Mouse (Mus musculus): Measurements from ENCODE around the gene Rasa3. TPM values are rescaled to one million over a fixed set of nuclear protein-coding genes. Genes with fewer than 3 reads are reported as not detected.

Gene Rasa3
- polyA plus RNA-seq, 1 experiment from 2014 or later = 23.0 TPM

GRCm38 (mm10) chr8:13626114-13626513, 51.3 kb downstream of the Rasa3 start:
- H3K4me1 ChIP-seq (ENCODE audit: control insufficient read depth, insufficient read depth, low read length) = peaks cover 25% of the 10 kb centered on the region
- H3K9ac ChIP-seq (replicated peaks; ENCODE audit: low read depth, low read length) = no peak overlapping the region
- H3K27me3 ChIP-seq (ENCODE audit: control insufficient read depth, insufficient read depth, low read length) = no peaks in the 10 kb centered on the region
- H3K9me3 ChIP-seq (ENCODE audit: control insufficient read depth, low read depth, low read length) = no peaks in the 10 kb centered on the region
- WGBS = 87% methylated on average over 10 of the region's 10 CpGs
- H3K36me3 ChIP-seq (ENCODE audit: control insufficient read depth, insufficient read depth, low read length) = no peaks in the 10 kb centered on the region
- no peak overlapping the region for H3K27ac ChIP-seq (ENCODE audit: low read length)
- ATAC-seq (ENCODE audit: insufficient number of reproducible peaks, insufficient read depth, low FRiP score, low read depth) = no peak
- no peak overlapping the region for H3K4me3 ChIP-seq (ENCODE audit: low read depth, low read length)
- H3K4me2 ChIP-seq (replicated peaks; ENCODE audit: low read depth, low read length) = no peak overlapping the region

- peaks cover 25% of the 10 kb centered on the region for H3K4me1 ChIP-seq (ENCODE audit: control insufficient read depth, insufficient read depth, low read length)
- H3K4me2 ChIP-seq (replicated peaks; ENCODE audit: low read depth, low read length) = no peak overlapping the region
- H3K27me3 ChIP-seq (ENCODE audit: control insufficient read depth, insufficient read depth, low read length) = no peaks in the 10 kb centered on the region
- WGBS = 69% methylated on average over 5 of the region's 5 CpGs
- no peak overlapping the region for H3K9ac ChIP-seq (replicated peaks; ENCODE audit: low read depth, low read length)
- H3K9me3 ChIP-seq (ENCODE audit: control insufficient read depth, low read depth, low read length) = no peaks in the 10 kb centered on the region
- H3K4me3 ChIP-seq (ENCODE audit: low read depth, low read length) = no peak overlapping the region
- peak overlapping the region; percentile 71 for H3K27ac ChIP-seq (ENCODE audit: low read length)
- no peak for ATAC-seq (ENCODE audit: insufficient number of reproducible peaks, insufficient read depth, low FRiP score, low read depth)
- no peaks in the 10 kb centered on the region for H3K36me3 ChIP-seq (ENCODE audit: control insufficient read depth, insufficient read depth, low read length)
Measured at GRCm38 (mm10) chr8:13625281-13625970, 52.0 kb downstream of the Rasa3 start.

DNA sequence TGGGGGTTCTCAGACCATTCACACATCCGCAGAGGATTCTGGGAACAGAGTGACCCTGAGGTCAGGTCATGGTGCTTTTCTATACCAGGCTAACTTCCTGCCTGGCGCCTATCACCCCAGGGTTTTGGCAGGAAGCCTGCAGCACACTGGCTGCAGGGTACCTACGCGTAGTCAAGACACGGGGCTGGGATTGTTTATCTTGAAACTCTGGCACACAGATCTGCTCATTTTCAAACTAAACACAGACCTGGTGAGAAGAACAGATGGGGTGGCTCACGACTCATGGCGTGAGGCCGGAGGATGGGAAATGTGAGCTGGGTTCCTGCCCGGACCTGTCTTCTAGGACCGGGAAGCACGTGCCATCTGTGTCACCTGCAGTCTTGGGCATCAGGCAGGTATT, 52.5 kb downstream of the Rasa3 start:
- Histone ChIP-seq H3K4me3 (ENCODE audit: low read depth, low read length) (no peak overlapping the region), H3K4me2 (replicated peaks; ENCODE audit: low read depth, low read length) (no peak overlapping the region), H3K4me1 (ENCODE audit: control insufficient read depth, insufficient read depth, low read length) (peaks cover 25% of the 10 kb centered on the region), H3K9ac (replicated peaks; ENCODE audit: low read depth, low read length) (no peak overlapping the region), H3K36me3 (ENCODE audit: control insufficient read depth, insufficient read depth, low read length) (no peaks in the 10 kb centered on the region), H3K27ac (ENCODE audit: low read length) (peak overlapping the region; percentile 71), H3K27me3 (ENCODE audit: control insufficient read depth, insufficient read depth, low read length) (no peaks in the 10 kb centered on the region), H3K9me3 (ENCODE audit: control insufficient read depth, low read depth, low read length) (no peaks in the 10 kb centered on the region)
- 15% methylated on average over 11 of the region's 11 CpGs for WGBS
- ATAC-seq (ENCODE audit: insufficient number of reproducible peaks, insufficient read depth, low FRiP score, low read depth) = peak; percentile 31; the same call in 1 of the 2 replicates

GRCm38 (mm10) chr8:13623911-13624421, 53.4 kb downstream of the Rasa3 start:
- H3K27ac ChIP-seq (ENCODE audit: low read length) = peak overlapping the region; percentile 71
- ATAC-seq (ENCODE audit: insufficient number of reproducible peaks, insufficient read depth, low FRiP score, low read depth) = peak; percentile 20; the same call in 1 of the 2 replicates

GRCm38 (mm10) chr8:13623038-13623750, 54.2 kb downstream of the Rasa3 start:
- no peak overlapping the region for H3K4me3 ChIP-seq (ENCODE audit: low read depth, low read length)
- peak overlapping the region; percentile 71; the same call in 1 of the 2 replicates for H3K27ac ChIP-seq (ENCODE audit: low read length)
- peaks cover 25% of the 10 kb centered on the region for H3K4me1 ChIP-seq (ENCODE audit: control insufficient read depth, insufficient read depth, low read length)
- no peak overlapping the region for H3K9ac ChIP-seq (replicated peaks; ENCODE audit: low read depth, low read length)
- no peaks in the 10 kb centered on the region for H3K36me3 ChIP-seq (ENCODE audit: control insufficient read depth, insufficient read depth, low read length)
- 35% methylated on average over 9 of the region's 9 CpGs for WGBS
- no peaks in the 10 kb centered on the region for H3K9me3 ChIP-seq (ENCODE audit: control insufficient read depth, low read depth, low read length)
- H3K27me3 ChIP-seq (ENCODE audit: control insufficient read depth, insufficient read depth, low read length) = no peaks in the 10 kb centered on the region
- ATAC-seq (ENCODE audit: insufficient number of reproducible peaks, insufficient read depth, low FRiP score, low read depth) = no peak
- no peak overlapping the region for H3K4me2 ChIP-seq (replicated peaks; ENCODE audit: low read depth, low read length)

More at GRCm38 (mm10) chr8:13623911-13624421, 53.4 kb downstream of the Rasa3 start:
- Histone ChIP-seq H3K36me3 (ENCODE audit: control insufficient read depth, insufficient read depth, low read length) (no peaks in the 10 kb centered on the region), H3K9ac (replicated peaks; ENCODE audit: low read depth, low read length) (no peak overlapping the region), H3K27me3 (ENCODE audit: control insufficient read depth, insufficient read depth, low read length) (no peaks in the 10 kb centered on the region), H3K4me2 (replicated peaks; ENCODE audit: low read depth, low read length) (no peak overlapping the region), H3K4me3 (ENCODE audit: low read depth, low read length) (no peak overlapping the region), H3K4me1 (ENCODE audit: control insufficient read depth, insufficient read depth, low read length) (peaks cover 25% of the 10 kb centered on the region), H3K9me3 (ENCODE audit: control insufficient read depth, low read depth, low read length) (no peaks in the 10 kb centered on the region)
- WGBS = 49% methylated on average over 10 of the region's 10 CpGs

GRCm38 (mm10) chr8:13620226-13620920, 57.0 kb downstream of the Rasa3 start:
- WGBS = 85% methylated on average over 9 of the region's 9 CpGs
- Histone ChIP-seq H3K27me3 (ENCODE audit: control insufficient read depth, insufficient read depth, low read length) (no peaks in the 10 kb centered on the region), H3K4me3 (ENCODE audit: low read depth, low read length) (no peak overlapping the region), H3K9me3 (ENCODE audit: control insufficient read depth, low read depth, low read length) (no peaks in the 10 kb centered on the region), H3K4me1 (ENCODE audit: control insufficient read depth, insufficient read depth, low read length) (peaks cover 25% of the 10 kb centered on the region), H3K4me2 (replicated peaks; ENCODE audit: low read depth, low read length) (no peak overlapping the region), H3K27ac (ENCODE audit: low read length) (no peak overlapping the region), H3K9ac (replicated peaks; ENCODE audit: low read depth, low read length) (no peak overlapping the region), H3K36me3 (ENCODE audit: control insufficient read depth, insufficient read depth, low read length) (no peaks in the 10 kb centered on the region)
- ATAC-seq (ENCODE audit: insufficient number of reproducible peaks, insufficient read depth, low FRiP score, low read depth) = no peak

GRCm38 (mm10) chr8:13616831-13617505, 60.4 kb downstream of the Rasa3 start:
- Histone ChIP-seq H3K9me3 (ENCODE audit: control insufficient read depth, low read depth, low read length) (no peaks in the 10 kb centered on the region), H3K4me3 (ENCODE audit: low read depth, low read length) (no peak overlapping the region), H3K36me3 (ENCODE audit: control insufficient read depth, insufficient read depth, low read length) (peaks cover 9% of the 10 kb centered on the region), H3K27ac (ENCODE audit: low read length) (no peak overlapping the region), H3K4me1 (ENCODE audit: control insufficient read depth, insufficient read depth, low read length) (no peaks in the 10 kb centered on the region), H3K4me2 (replicated peaks; ENCODE audit: low read depth, low read length) (no peak overlapping the region), H3K9ac (replicated peaks; ENCODE audit: low read depth, low read length) (no peak overlapping the region), H3K27me3 (ENCODE audit: control insufficient read depth, insufficient read depth, low read length) (no peaks in the 10 kb centered on the region)
- no peak for ATAC-seq (ENCODE audit: insufficient number of reproducible peaks, insufficient read depth, low FRiP score, low read depth)
- 81% methylated on average over 17 of the region's 17 CpGs for WGBS

DNA sequence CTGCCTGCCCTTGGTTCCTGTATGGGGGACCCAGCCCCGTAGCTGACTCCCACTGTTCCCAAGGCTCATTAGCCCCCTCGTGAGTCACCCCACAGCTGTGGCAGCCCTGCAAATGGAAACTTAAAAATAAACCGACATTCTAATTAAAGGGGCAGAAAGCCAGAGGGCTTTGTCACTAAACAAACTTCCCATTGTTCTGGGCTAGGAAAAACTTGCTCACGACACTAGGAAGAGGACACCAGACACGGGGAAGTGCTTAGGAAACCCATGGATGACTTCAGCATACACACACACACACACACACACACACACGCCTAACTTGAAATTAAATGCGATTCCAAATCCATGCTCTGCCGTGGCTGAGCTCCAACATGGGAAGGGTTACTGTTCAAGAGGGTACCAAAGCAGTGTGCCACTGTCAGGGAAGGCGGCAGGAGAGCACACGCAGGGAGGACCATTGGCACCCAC, 62.4 kb downstream of the Rasa3 start:
- H3K27me3 ChIP-seq (ENCODE audit: control insufficient read depth, insufficient read depth, low read length) = no peaks in the 10 kb centered on the region
- no peaks in the 10 kb centered on the region for H3K4me1 ChIP-seq (ENCODE audit: control insufficient read depth, insufficient read depth, low read length)
- WGBS = 65% methylated on average over 10 of the region's 10 CpGs
- H3K27ac ChIP-seq (ENCODE audit: low read length) = no peak overlapping the region
- no peak for ATAC-seq (ENCODE audit: insufficient number of reproducible peaks, insufficient read depth, low FRiP score, low read depth)
- H3K36me3 ChIP-seq (ENCODE audit: control insufficient read depth, insufficient read depth, low read length) = peaks cover 9% of the 10 kb centered on the region
- H3K4me2 ChIP-seq (replicated peaks; ENCODE audit: low read depth, low read length) = no peak overlapping the region
- no peaks in the 10 kb centered on the region for H3K9me3 ChIP-seq (ENCODE audit: control insufficient read depth, low read depth, low read length)
- H3K9ac ChIP-seq (replicated peaks; ENCODE audit: low read depth, low read length) = no peak overlapping the region
- no peak overlapping the region for H3K4me3 ChIP-seq (ENCODE audit: low read depth, low read length)
